Mouse (Mus musculus) heart, postnatal 0 days (tissue): ENCODE data around the gene Arid3a.

Experiments
- CTCF ChIP-seq: IDR thresholded peaks from 2 replicates; pipeline ENCODE4 v1.5.1; 2016; ENCODE audit warnings: antibody characterized with exemption, control low read depth, low read depth
- EP300 ChIP-seq: IDR thresholded peaks from 2 replicates; pipeline ENCODE4 v1.6.1; 2016; ENCODE audit warnings: antibody characterized with exemption, low read depth

GRCm38 (mm10) chr10:79914131-79914947, 12.5 kb upstream of the Arid3a start:
- no peak for TF ChIP-seq CTCF
- TF ChIP-seq EP300: no peak
